Mouse (Mus musculus) myocyte (in vitro differentiated cells): Measurements from ENCODE around the gene Adsl.

Experiments
- CEBPB ChIP-seq: IDR thresholded peaks from 2 replicates; pipeline ENCODE4 v1.6.1; 2011; ENCODE audit warnings: mild to moderate bottlenecking, moderate library complexity; ENCODE audit not compliant: poor library complexity, insufficient read depth, severe bottlenecking
- MAX ChIP-seq: IDR thresholded peaks from one replicate; pipeline ENCODE4 v1.6.1; 2011; ENCODE audit warnings: low read depth, mild to moderate bottlenecking, control low read depth
- MYOD1 ChIP-seq, 3 experiments: IDR thresholded peaks; one replicate each; pipeline ENCODE4 v1.6.1; 2011; ENCODE audit warnings: control low read depth in 2 of 3, low read depth in 2 of 3, mild to moderate bottlenecking in 2 of 3, moderate library complexity in 1 of 3; ENCODE audit not compliant: insufficient read length in 2 of 3, control insufficient read depth in 1 of 3
- MYOG ChIP-seq, 3 experiments: IDR thresholded peaks; one replicate each; pipeline ENCODE4 v1.6.1; 2011; ENCODE audit warnings: control low read depth in 2 of 3, low read depth in 2 of 3, mild to moderate bottlenecking in 2 of 3; ENCODE audit not compliant: insufficient read length in 2 of 3, control insufficient read depth in 1 of 3, insufficient read depth in 1 of 3
- POLR2A ChIP-seq: IDR thresholded peaks from one replicate; pipeline ENCODE4 v1.6.1; 2011; ENCODE audit warnings: low read depth, mild to moderate bottlenecking, control low read depth, moderate library complexity; ENCODE audit not compliant: insufficient read length
- POLR2AphosphoS2 ChIP-seq: IDR thresholded peaks from one replicate; pipeline ENCODE4 v1.6.1; 2011; ENCODE audit warnings: low read depth, control low read depth; ENCODE audit not compliant: insufficient read length
- USF1 ChIP-seq: IDR thresholded peaks from one replicate; pipeline ENCODE4 v1.6.1; 2011; ENCODE audit warnings: low read depth, mild to moderate bottlenecking, control low read depth, moderate library complexity

DNA sequence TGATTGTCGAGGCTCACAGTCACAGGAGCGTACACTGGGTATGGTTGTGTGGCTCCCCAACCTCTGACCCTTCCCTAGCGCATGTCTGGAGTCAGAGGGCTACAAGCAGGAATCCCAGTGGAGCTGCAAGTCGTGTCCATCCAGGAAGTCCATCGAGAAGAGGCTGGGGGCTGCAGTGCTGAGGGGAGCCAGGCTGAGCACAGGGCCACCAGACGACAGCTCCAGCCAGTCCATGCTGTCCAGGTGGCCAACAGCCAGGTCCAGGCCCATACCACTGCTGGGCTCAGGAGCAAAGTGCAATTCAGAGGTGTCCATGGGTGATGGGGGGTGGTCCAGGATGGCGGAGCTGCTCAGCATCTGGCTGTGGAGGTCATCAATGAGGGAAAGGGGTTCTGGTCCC lies 64.9 kb downstream of the Adsl start:
- TF ChIP-seq POLR2A: peak; percentile 19
- TF ChIP-seq MYOG (IDR thresholded peaks at IDR 0.05; ENCODE audit: control insufficient read depth in 1 of 3, insufficient read depth in 1 of 3, insufficient read length in 2 of 3, low read depth in 2 of 3): peak in 1 of 3 experiments; percentile 12
- no peak for TF ChIP-seq POLR2AphosphoS2
- TF ChIP-seq USF1: no peak
- no peak for TF ChIP-seq CEBPB
- TF ChIP-seq MYOD1 (IDR thresholded peaks at IDR 0.05; ENCODE audit: control insufficient read depth in 1 of 3, insufficient read length in 2 of 3, low read depth in 2 of 3): no peak
- TF ChIP-seq MAX: no peak
